ENCODE assay signal across 17 mouse cellular contexts in genomic region chr8:122111745-122112144, GRCm38 (mm10).
DNase-seq lines count a peak whose midpoint lies in the region; ATAC-seq and TF ChIP-seq lines count a peak whose summit lies in the region.
"Had no signal": no experiment of that assay in that cellular context is flagged by ENCODE, and none has a peak within 500 bp of the region (broad histone marks: within the 10 kb centered on the region; RNA-seq: fewer than 3 reads in every experiment).

No protein-coding gene starts in this region.

- ATAC-seq in lung, postnatal 0 days: no peak
- peak; percentile 34 for ATAC-seq in granulocyte monocyte progenitor cell, adult 5-6 weeks (replicated peaks; ENCODE audit: poor library complexity, severe bottlenecking)
- no peak for ATAC-seq in neural tube, embryonic 15.5 days (ENCODE audit: low FRiP score)
- ATAC-seq in midbrain, postnatal 0 days (ENCODE audit: low FRiP score): no peak
- ATAC-seq: intestine, embryonic 15.5 days; liver, postnatal 0 days had no signal

- TF ChIP-seq CTCF in lung, postnatal 0 days (IDR thresholded peaks at IDR 0.05): no peak
- no peak for TF ChIP-seq CTCF in midbrain, postnatal 0 days (IDR thresholded peaks at IDR 0.05)

- H3K27me3 ChIP-seq in lung, postnatal 0 days (replicated peaks; ENCODE audit: insufficient read depth, low read length): no peaks in the 10 kb centered on the region
- no peaks in the 10 kb centered on the region for H3K27me3 ChIP-seq in neural tube, embryonic 15.5 days (replicated peaks)
- H3K27me3 ChIP-seq in midbrain, postnatal 0 days (ENCODE audit: insufficient read depth, low read length): no peaks in the 10 kb centered on the region
- H3K27me3 ChIP-seq: embryonic facial prominence, embryonic 15.5 days; intestine, embryonic 15.5 days had no signal

- 35% methylated on average over 11 of the region's 11 CpGs for WGBS in lung, postnatal 0 days
- WGBS in neural tube, embryonic 15.5 days: 45% methylated on average over 11 of the region's 11 CpGs
- 57% methylated on average over 11 of the region's 11 CpGs for whole genome bisulfite sequencing in midbrain, postnatal 0 days

- H3K4me2 ChIP-seq in lung, postnatal 0 days (replicated peaks; ENCODE audit: low read depth, low read length): no peak overlapping the region
- no peak overlapping the region for H3K4me2 ChIP-seq in neural tube, embryonic 15.5 days
- H3K4me2 ChIP-seq in midbrain, postnatal 0 days (ENCODE audit: low read depth, low read length, poor library complexity, severe bottlenecking): no peak overlapping the region
- H3K4me2 ChIP-seq: embryonic facial prominence, embryonic 15.5 days; hindbrain, embryonic 14.5 days; intestine, embryonic 15.5 days had no signal

- no peak overlapping the region for H3K27ac ChIP-seq in lung, postnatal 0 days (ENCODE audit: low read length)
- H3K27ac ChIP-seq in brown adipose tissue, adult 24 weeks (replicated peaks; ENCODE audit: low read depth, low read length): peak overlapping the region; percentile 53
- H3K27ac ChIP-seq in neural tube, embryonic 15.5 days (replicated peaks): no peak overlapping the region
- H3K27ac ChIP-seq in midbrain, postnatal 0 days (ENCODE audit: low read depth, low read length): no peak overlapping the region
- H3K27ac ChIP-seq: embryonic facial prominence, embryonic 15.5 days; hindbrain, embryonic 14.5 days; intestine, embryonic 15.5 days had no signal

- H3K9ac ChIP-seq in lung, postnatal 0 days (replicated peaks; ENCODE audit: low read depth): no peak overlapping the region
- no peak overlapping the region for H3K9ac ChIP-seq in neural tube, embryonic 15.5 days (replicated peaks)
- H3K9ac ChIP-seq in midbrain, postnatal 0 days (replicated peaks; ENCODE audit: low read length, poor library complexity, severe bottlenecking): no peak overlapping the region
- H3K9ac ChIP-seq: embryonic facial prominence, embryonic 15.5 days; hindbrain, embryonic 14.5 days; intestine, embryonic 15.5 days; liver, postnatal 0 days had no signal

- TF ChIP-seq EP300 in lung, postnatal 0 days (IDR thresholded peaks at IDR 0.05): no peak

- H3K4me1 ChIP-seq in lung, postnatal 0 days (ENCODE audit: insufficient read depth, low read depth, low read length): no peaks in the 10 kb centered on the region
- H3K4me1 ChIP-seq in brown adipose tissue, adult 24 weeks (ENCODE audit: control insufficient read depth, insufficient read depth, insufficient read length, low read length): peaks cover 5% of the 10 kb centered on the region
- peaks cover 6% of the 10 kb centered on the region; the same call in 1 of the 2 replicates for H3K4me1 ChIP-seq in neural tube, embryonic 15.5 days
- H3K4me1 ChIP-seq in midbrain, postnatal 0 days (ENCODE audit: insufficient read depth, low read length): no peaks in the 10 kb centered on the region

- H3K36me3 ChIP-seq in lung, postnatal 0 days (ENCODE audit: insufficient read depth, low read length): no peaks in the 10 kb centered on the region
- no peaks in the 10 kb centered on the region for H3K36me3 ChIP-seq in neural tube, embryonic 15.5 days
- H3K36me3 ChIP-seq in midbrain, postnatal 0 days (ENCODE audit: insufficient read depth, low read length): no peaks in the 10 kb centered on the region
- H3K36me3 ChIP-seq: embryonic facial prominence, embryonic 15.5 days; intestine, embryonic 15.5 days had no signal

- DNase-seq in lung, postnatal 0 days (ENCODE audit: low spot score): peak; percentile 30
- DNase-seq in lung, postnatal 10 days: no peak
- no peak for DNase-seq in midbrain, postnatal 0 days (ENCODE audit: low spot score)
- no peak for DNase-seq in cerebellum, adult 9-10 months
- DNase-seq: adrenal gland, adult 8-10 months; cerebellum, adult 9-11 months; embryo, embryonic 11 days; liver; liver, postnatal 0 days; spleen, adult 18-20 months; thymus, adult 18-20 months had no signal

- no peaks in the 10 kb centered on the region for H3K9me3 ChIP-seq in lung, postnatal 0 days (ENCODE audit: low read length)
- H3K9me3 ChIP-seq in neural tube, embryonic 15.5 days (replicated peaks): no peaks in the 10 kb centered on the region
- H3K9me3 ChIP-seq in midbrain, postnatal 0 days (ENCODE audit: low read length): no peaks in the 10 kb centered on the region
- H3K9me3 ChIP-seq: embryonic facial prominence, embryonic 15.5 days; intestine, embryonic 15.5 days had no signal

- H3K4me3 ChIP-seq in lung, postnatal 0 days (ENCODE audit: low read depth, low read length): no peak overlapping the region
- no peak overlapping the region for H3K4me3 ChIP-seq in brown adipose tissue, adult 24 weeks (ENCODE audit: insufficient read depth, low read depth, low read length)
- no peak overlapping the region for H3K4me3 ChIP-seq in neural tube, embryonic 15.5 days (replicated peaks)
- H3K4me3 ChIP-seq in midbrain, postnatal 0 days (ENCODE audit: low read depth, low read length): no peak overlapping the region
- H3K4me3 ChIP-seq: embryonic facial prominence, embryonic 15.5 days; intestine, embryonic 15.5 days had no signal
